Mouse (Mus musculus): Measurements from ENCODE around the gene Col8a1. TPM values are rescaled to one million over a fixed set of nuclear protein-coding genes. Genes with fewer than 3 reads are reported as not detected.

Gene Col8a1
- 6.7 and 7.2 TPM in 2 replicates for polyA plus RNA-seq (2015; fragmentation: Nextera tagmentation; extraction: Ambion mirVana)

DNA sequence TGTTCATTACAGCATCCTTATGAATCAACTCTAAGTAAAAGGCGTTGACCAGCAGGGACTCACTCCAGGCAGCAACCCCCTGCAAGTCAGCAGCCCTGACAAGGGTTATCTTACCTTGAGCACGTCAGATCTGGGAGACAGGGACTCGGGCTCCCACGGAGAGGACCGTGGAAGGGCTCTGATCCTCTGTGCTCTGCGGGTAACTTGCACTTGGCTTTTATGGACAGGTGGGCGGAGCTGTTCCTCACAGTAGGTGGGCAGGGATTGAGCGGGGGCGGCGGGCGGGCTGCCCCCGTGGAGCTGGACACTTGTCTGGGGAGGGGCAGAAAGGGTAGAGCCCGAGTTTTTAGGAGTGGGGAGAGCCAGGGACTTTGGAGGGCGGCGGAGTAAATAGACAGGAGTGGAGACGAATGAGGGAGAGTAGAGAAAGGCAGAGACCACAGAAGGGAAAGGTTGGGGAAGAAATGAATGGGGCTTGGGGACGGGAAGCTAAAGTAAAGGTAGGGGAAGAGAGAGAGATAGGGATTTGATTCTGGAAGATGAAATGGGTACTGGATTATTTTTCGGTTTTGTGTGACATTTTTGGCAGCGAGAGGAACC, at the start of gene Col8a1:
TSS of gene Col8a1 (minus strand) at position 212 of the 600 bp plus-strand sequence.
- no peaks in the 10 kb centered on the region for H3K9me3 ChIP-seq (ENCODE audit: control insufficient read depth, low read length)
- no peaks in the 10 kb centered on the region for H3K27me3 ChIP-seq (replicated peaks; ENCODE audit: control insufficient read depth, insufficient read depth, low read length)
- H3K4me3 ChIP-seq (ENCODE audit: low read length) = peak within 1 kb of the TSS; percentile 52
- ATAC-seq = peak; percentile 56
- 1% methylated on average over 19 of the region's 19 CpGs for WGBS
- peak within 1 kb of the TSS; percentile 51; the same call in 1 of the 2 replicates for H3K27ac ChIP-seq (ENCODE audit: low read depth, low read length)
- H3K4me1 ChIP-seq (ENCODE audit: control insufficient read depth, insufficient read depth, low read depth, low read length) = peaks cover 12% of the 10 kb centered on the region
- peak within 1 kb of the TSS; percentile 71 for H3K9ac ChIP-seq (ENCODE audit: low read depth, low read length)
- no peaks in the 10 kb centered on the region for H3K36me3 ChIP-seq (ENCODE audit: control insufficient read depth, insufficient read depth, low read length)
- peak within 1 kb of the TSS; percentile 89 for H3K4me2 ChIP-seq (ENCODE audit: low read length)

- 94% methylated on average over 2 of the region's 2 CpGs for WGBS
- no peak for ATAC-seq
- no peak overlapping the region for H3K4me2 ChIP-seq (ENCODE audit: low read length)
These were observed 47.3 kb upstream of the Col8a1 start for GRCm38 (mm10) chr16:57801886-57802285.

GRCm38 (mm10) chr16:57796321-57796720, 41.8 kb upstream of the Col8a1 start:
- Histone ChIP-seq H3K4me1 (ENCODE audit: control insufficient read depth, insufficient read depth, low read depth, low read length) (no peaks in the 10 kb centered on the region), H3K4me2 (ENCODE audit: low read length) (no peak overlapping the region), H3K9me3 (ENCODE audit: control insufficient read depth, low read length) (no peaks in the 10 kb centered on the region), H3K9ac (ENCODE audit: low read depth, low read length) (no peak overlapping the region), H3K27me3 (replicated peaks; ENCODE audit: control insufficient read depth, insufficient read depth, low read length) (no peaks in the 10 kb centered on the region), H3K4me3 (ENCODE audit: low read length) (no peak overlapping the region), H3K27ac (ENCODE audit: low read depth, low read length) (no peak overlapping the region), H3K36me3 (ENCODE audit: control insufficient read depth, insufficient read depth, low read length) (no peaks in the 10 kb centered on the region)
- WGBS = 61% methylated on average over 6 of the region's 6 CpGs
- ATAC-seq = no peak

More at GRCm38 (mm10) chr16:57801886-57802285, 47.3 kb upstream of the Col8a1 start:
- H3K9ac ChIP-seq (ENCODE audit: low read depth, low read length) = no peak overlapping the region
- no peaks in the 10 kb centered on the region for H3K27me3 ChIP-seq (replicated peaks; ENCODE audit: control insufficient read depth, insufficient read depth, low read length)
- no peaks in the 10 kb centered on the region for H3K36me3 ChIP-seq (ENCODE audit: control insufficient read depth, insufficient read depth, low read length)
- H3K4me3 ChIP-seq (ENCODE audit: low read length) = no peak overlapping the region
- H3K4me1 ChIP-seq (ENCODE audit: control insufficient read depth, insufficient read depth, low read depth, low read length) = no peaks in the 10 kb centered on the region
- H3K9me3 ChIP-seq (ENCODE audit: control insufficient read depth, low read length) = no peaks in the 10 kb centered on the region
- no peak overlapping the region for H3K27ac ChIP-seq (ENCODE audit: low read depth, low read length)

- H3K4me3 ChIP-seq (ENCODE audit: low read length) = no peak overlapping the region
- no peak overlapping the region for H3K27ac ChIP-seq (ENCODE audit: low read depth, low read length)
- H3K36me3 ChIP-seq (ENCODE audit: control insufficient read depth, insufficient read depth, low read length) = no peaks in the 10 kb centered on the region
- H3K27me3 ChIP-seq (replicated peaks; ENCODE audit: control insufficient read depth, insufficient read depth, low read length) = no peaks in the 10 kb centered on the region
- no peaks in the 10 kb centered on the region for H3K4me1 ChIP-seq (ENCODE audit: control insufficient read depth, insufficient read depth, low read depth, low read length)
- no peaks in the 10 kb centered on the region for H3K9me3 ChIP-seq (ENCODE audit: control insufficient read depth, low read length)
- ATAC-seq = no peak
- no peak overlapping the region for H3K4me2 ChIP-seq (ENCODE audit: low read length)
- no peak overlapping the region for H3K9ac ChIP-seq (ENCODE audit: low read depth, low read length)
These were observed 24.5 kb upstream of the Col8a1 start for GRCm38 (mm10) chr16:57779011-57779410.

DNA sequence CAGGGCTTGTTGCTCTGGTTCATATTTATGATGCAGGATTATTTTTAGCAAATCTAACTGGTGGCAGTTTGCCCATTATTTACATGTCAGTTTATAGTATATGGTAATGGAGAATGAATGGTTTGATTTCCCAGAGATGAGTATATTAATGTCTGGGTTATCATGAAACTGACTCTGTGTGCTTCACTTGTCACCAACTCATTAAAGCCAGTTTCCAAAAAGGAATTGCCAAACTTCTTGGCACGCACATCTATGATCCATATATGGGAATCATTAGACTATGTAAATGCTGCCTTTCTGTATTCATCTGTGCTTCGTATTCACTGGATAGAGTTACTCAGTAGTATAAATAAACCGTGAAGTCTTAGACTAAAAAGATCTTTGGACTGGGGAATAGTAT, 11.1 kb upstream of the Col8a1 start:
- Histone ChIP-seq H3K4me2 (ENCODE audit: low read length) (no peak overlapping the region), H3K9ac (ENCODE audit: low read depth, low read length) (no peak overlapping the region), H3K4me3 (ENCODE audit: low read length) (no peak overlapping the region), H3K9me3 (ENCODE audit: control insufficient read depth, low read length) (no peaks in the 10 kb centered on the region), H3K36me3 (ENCODE audit: control insufficient read depth, insufficient read depth, low read length) (no peaks in the 10 kb centered on the region), H3K4me1 (ENCODE audit: control insufficient read depth, insufficient read depth, low read depth, low read length) (no peaks in the 10 kb centered on the region), H3K27me3 (replicated peaks; ENCODE audit: control insufficient read depth, insufficient read depth, low read length) (no peaks in the 10 kb centered on the region), H3K27ac (ENCODE audit: low read depth, low read length) (no peak overlapping the region)
- WGBS = 84% methylated on average over 3 of the region's 3 CpGs
- no peak for ATAC-seq

DNA sequence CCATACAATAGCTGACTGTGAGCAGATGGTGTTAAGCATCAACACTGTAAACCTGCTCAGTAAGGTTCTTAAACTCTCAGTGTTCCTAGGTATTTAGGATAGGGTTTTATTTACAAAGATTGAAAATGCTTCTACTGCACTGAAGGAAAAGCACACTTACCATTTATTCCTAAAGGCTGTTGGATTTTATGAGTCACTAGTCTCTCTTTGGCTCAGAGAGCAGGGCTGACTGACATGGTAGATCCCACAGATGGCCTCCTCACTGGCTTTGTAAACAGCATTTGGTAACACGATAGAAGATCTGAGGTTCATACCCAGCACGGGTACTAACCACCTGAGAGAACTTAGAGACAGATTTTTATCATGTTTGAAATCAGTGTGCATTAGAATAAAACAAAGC, 5.3 kb upstream of the Col8a1 start:
- Histone ChIP-seq H3K4me1 (ENCODE audit: control insufficient read depth, insufficient read depth, low read depth, low read length) (peaks cover 12% of the 10 kb centered on the region), H3K27ac (ENCODE audit: low read depth, low read length) (no peak overlapping the region), H3K9me3 (ENCODE audit: control insufficient read depth, low read length) (no peaks in the 10 kb centered on the region), H3K4me2 (ENCODE audit: low read length) (no peak overlapping the region), H3K9ac (ENCODE audit: low read depth, low read length) (no peak overlapping the region), H3K27me3 (replicated peaks; ENCODE audit: control insufficient read depth, insufficient read depth, low read length) (no peaks in the 10 kb centered on the region), H3K4me3 (ENCODE audit: low read length) (no peak overlapping the region), H3K36me3 (ENCODE audit: control insufficient read depth, insufficient read depth, low read length) (no peaks in the 10 kb centered on the region)
- 81% methylated on average over 2 of the region's 2 CpGs for WGBS
- no peak for ATAC-seq

DNA sequence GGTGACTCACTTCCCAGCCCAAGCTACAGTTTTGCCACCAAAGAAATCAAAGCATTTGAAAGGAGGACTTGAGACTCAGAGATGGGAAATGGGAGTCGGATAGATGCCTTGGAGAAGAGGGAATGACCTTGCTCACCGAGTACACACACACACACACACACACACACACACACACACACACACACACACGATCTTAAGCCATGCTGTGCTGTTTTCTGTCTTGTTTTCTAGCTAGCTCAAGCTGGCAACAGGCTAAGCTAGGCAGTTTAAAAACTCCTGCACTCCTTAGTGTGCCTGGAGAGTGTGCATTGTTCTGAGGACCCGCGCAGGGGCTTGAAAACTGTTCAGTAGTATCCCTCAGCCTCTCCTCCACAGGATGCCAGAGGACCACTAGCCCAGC, 1.2 kb upstream of the Col8a1 start:
- Histone ChIP-seq H3K4me3 (ENCODE audit: low read length) (peak overlapping the region; percentile 52), H3K4me2 (ENCODE audit: low read length) (peak overlapping the region; percentile 89), H3K9ac (ENCODE audit: low read depth, low read length) (peak overlapping the region; percentile 71; the same call in 1 of the 2 replicates), H3K36me3 (ENCODE audit: control insufficient read depth, insufficient read depth, low read length) (no peaks in the 10 kb centered on the region), H3K4me1 (ENCODE audit: control insufficient read depth, insufficient read depth, low read depth, low read length) (peaks cover 12% of the 10 kb centered on the region), H3K27me3 (replicated peaks; ENCODE audit: control insufficient read depth, insufficient read depth, low read length) (no peaks in the 10 kb centered on the region), H3K9me3 (ENCODE audit: control insufficient read depth, low read length) (no peaks in the 10 kb centered on the region), H3K27ac (ENCODE audit: low read depth, low read length) (no peak overlapping the region)
- WGBS = 58% methylated on average over 5 of the region's 5 CpGs
- 0 out of 2 replicates have a peak, but pooled peaks have one; percentile 9 for ATAC-seq

DNA sequence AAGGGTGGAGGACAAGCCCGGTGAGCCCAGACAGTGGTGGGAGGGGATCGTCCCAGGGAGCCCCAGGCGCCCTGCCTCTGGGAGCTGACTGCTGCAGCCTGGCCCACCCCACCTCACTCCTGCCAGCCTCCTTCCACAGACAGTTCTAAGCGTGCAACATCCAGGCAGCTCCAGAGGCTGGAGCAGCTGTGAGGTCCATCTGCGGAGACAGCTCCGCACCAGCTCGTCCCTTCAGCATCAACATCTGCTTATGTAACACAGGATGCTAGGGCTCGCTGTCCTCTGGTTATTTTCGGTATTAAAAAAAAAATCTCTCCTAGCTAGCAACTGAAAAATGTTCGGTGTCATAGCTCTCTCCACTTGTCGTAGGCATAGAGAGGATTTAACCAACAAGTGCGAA, 704 bp upstream of the Col8a1 start:
- no peaks in the 10 kb centered on the region for H3K27me3 ChIP-seq (replicated peaks; ENCODE audit: control insufficient read depth, insufficient read depth, low read length)
- H3K27ac ChIP-seq (ENCODE audit: low read depth, low read length) = peak overlapping the region; percentile 51; the same call in 1 of the 2 replicates
- H3K4me1 ChIP-seq (ENCODE audit: control insufficient read depth, insufficient read depth, low read depth, low read length) = peaks cover 12% of the 10 kb centered on the region
- H3K9me3 ChIP-seq (ENCODE audit: control insufficient read depth, low read length) = no peaks in the 10 kb centered on the region
- peak overlapping the region; percentile 71 for H3K9ac ChIP-seq (ENCODE audit: low read depth, low read length)
- 16% methylated on average over 12 of the region's 12 CpGs for WGBS
- peak overlapping the region; percentile 89 for H3K4me2 ChIP-seq (ENCODE audit: low read length)
- H3K4me3 ChIP-seq (ENCODE audit: low read length) = peak overlapping the region; percentile 52
- peak; percentile 93 for ATAC-seq
- H3K36me3 ChIP-seq (ENCODE audit: control insufficient read depth, insufficient read depth, low read length) = no peaks in the 10 kb centered on the region

DNA sequence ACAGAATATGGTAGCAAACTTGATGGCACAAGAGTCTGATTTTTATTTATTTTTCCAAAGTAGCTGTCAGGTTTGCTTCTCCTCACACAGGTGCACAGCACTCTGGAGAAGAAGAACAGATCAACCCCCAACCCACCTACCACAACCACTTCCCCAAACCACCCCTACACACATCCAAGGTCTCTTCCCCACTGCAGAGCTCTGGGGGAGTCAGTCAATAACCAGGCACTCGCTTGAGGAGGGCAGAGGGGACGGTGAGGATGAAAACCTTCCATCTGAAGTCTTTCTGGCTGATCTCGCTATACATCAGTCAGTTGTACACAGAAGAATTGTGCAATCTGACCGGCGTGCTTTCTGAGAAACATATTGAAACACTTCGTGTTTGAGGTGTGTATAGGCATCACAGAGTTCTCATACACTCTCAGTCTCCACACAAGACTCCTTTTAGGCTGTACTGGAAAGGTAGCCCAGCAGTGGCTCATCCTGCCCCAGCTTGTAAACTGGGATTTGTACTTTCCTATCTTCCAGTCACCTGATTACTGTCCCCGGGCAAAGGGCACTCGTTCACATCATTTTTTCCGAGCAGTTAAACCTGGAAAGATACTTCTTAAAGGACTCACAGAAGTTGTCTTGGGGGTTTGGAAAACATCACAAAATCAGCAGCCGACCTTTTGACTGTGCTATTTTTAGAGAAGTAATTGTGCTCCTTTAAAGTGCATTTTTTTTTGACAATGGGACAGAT, 827 bp downstream of the Col8a1 start:
- H3K27me3 ChIP-seq (replicated peaks; ENCODE audit: control insufficient read depth, insufficient read depth, low read length) = no peaks in the 10 kb centered on the region
- no peak for ATAC-seq
- WGBS = 55% methylated on average over 10 of the region's 10 CpGs
- peaks cover 12% of the 10 kb centered on the region for H3K4me1 ChIP-seq (ENCODE audit: control insufficient read depth, insufficient read depth, low read depth, low read length)
- no peaks in the 10 kb centered on the region for H3K36me3 ChIP-seq (ENCODE audit: control insufficient read depth, insufficient read depth, low read length)
- H3K9me3 ChIP-seq (ENCODE audit: control insufficient read depth, low read length) = no peaks in the 10 kb centered on the region
- no peak overlapping the region; the same call in 1 of the 2 replicates for H3K4me3 ChIP-seq (ENCODE audit: low read length)
- H3K9ac ChIP-seq (ENCODE audit: low read depth, low read length) = no peak overlapping the region
- no peak overlapping the region for H3K4me2 ChIP-seq (ENCODE audit: low read length)
- H3K27ac ChIP-seq (ENCODE audit: low read depth, low read length) = no peak overlapping the region
